Mouse (Mus musculus) CH12.LX (cell line): ENCODE measurements at regions not wholly inside any gene's neighbourhood (a gene's known extent, or its start where the extent isn't known, plus 50 kb on each side); places are given as distances from the start of the nearest gene placed in this dataset.

Experiments used
- CTCF ChIP-seq, 2 experiments: IDR thresholded peaks in 1 of 2; conservative IDR thresholded peaks in 1 of 2; 2 replicates each; pipeline ENCODE4 v1.5.1; 2011 to 2012; ENCODE audit warnings: low read depth in 2 of 2, low read length in 2 of 2, improper control_type of control experiment in 1 of 2, inconsistent platforms in 1 of 2, mild to moderate bottlenecking in 1 of 2, moderate library complexity in 1 of 2
- MXI1 ChIP-seq: IDR thresholded peaks from 2 replicates; pipeline ENCODE4 v1.6.1; 2011; ENCODE audit warnings: mild to moderate bottlenecking, low read depth, low read length, improper control_type of control experiment
- POLR2A ChIP-seq: IDR thresholded peaks from 2 replicates; pipeline ENCODE4 v1.6.1; 2011; ENCODE audit warnings: low read depth, mild to moderate bottlenecking, improper control_type of control experiment, low read length

- TF ChIP-seq MXI1 (no peak), POLR2A (no peak), CTCF (conservative IDR thresholded peaks at IDR 0.05 in 1 of 2, IDR thresholded peaks at IDR 0.05 in 1 of 2; ENCODE audit: low read depth in 2 of 2, low read length in 2 of 2) (no peak)
Observed at GRCm38 (mm10) chr15:57610006-57610405, 132.6 kb upstream of the Slc22a22 start.
